Mouse (Mus musculus): Measurements from ENCODE around the gene Slc17a7.

DNA sequence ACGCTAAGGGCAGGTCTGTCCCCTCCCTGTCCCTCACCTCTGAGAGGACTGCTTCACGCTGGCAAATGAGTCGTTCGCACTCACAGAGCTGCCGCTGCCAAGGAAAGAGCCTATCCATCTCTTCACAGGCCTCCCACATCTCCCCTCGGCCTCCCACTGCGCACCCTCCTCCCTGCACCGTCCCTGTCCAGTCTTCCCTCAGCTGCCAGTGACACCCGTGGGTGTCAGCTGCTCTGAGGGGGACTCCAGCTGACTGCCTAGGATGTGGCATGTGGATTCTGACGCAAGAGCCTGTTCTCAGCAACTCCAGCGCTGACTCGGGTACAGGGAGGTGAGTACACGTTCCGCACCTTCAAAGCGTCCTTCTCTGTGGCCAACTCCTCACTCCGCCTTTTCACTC is 25.9 kb downstream of the Slc17a7 start:
- TF ChIP-seq EP300 (IDR thresholded peaks at IDR 0.05; ENCODE audit: insufficient read depth, low read depth, low read length) (no peak), CTCF (IDR thresholded peaks at IDR 0.05; ENCODE audit: low read depth, low read length) (no peak)
